ENCODE assay signal across 9 mouse cellular contexts in the genomic region with DNA sequence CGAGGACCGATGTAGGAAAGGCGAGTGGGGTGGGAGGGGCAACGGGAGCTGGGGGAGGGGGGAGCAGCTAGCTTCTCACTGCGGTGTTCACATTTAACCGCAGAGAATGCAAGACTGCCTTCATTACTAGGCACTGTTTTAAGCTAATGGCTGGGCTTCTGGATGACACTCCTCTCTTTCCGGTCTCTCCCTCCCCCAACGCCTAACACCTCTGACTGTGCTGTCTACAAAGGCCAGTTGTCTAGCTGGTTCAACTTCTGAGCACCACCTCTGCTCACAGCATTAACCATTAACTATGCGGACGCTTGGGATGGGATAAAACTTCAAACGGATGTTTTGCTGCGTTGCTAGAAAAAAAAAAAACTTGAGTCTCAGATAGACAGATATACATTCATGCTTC. TPM values are rescaled to one million over a fixed set of nuclear protein-coding genes. Genes with fewer than 3 reads are reported as not detected.
DNase-seq lines count a peak whose midpoint lies in the region; ATAC-seq and TF ChIP-seq lines count a peak whose summit lies in the region.
"Had no signal": no experiment of that assay in that cellular context is flagged by ENCODE, and none has a peak within 500 bp of the region (broad histone marks: within the 10 kb centered on the region; RNA-seq: fewer than 3 reads in every experiment).

No protein-coding gene starts in this region.

- H3K9me3 ChIP-seq in lung, postnatal 0 days (ENCODE audit: low read length): no peaks in the 10 kb centered on the region
- H3K9me3 ChIP-seq in stomach, embryonic 16.5 days (replicated peaks; ENCODE audit: control insufficient read depth, low read length): no peaks in the 10 kb centered on the region
- H3K9me3 ChIP-seq: embryonic facial prominence, embryonic 15.5 days had no signal

- H3K4me1 ChIP-seq in lung, postnatal 0 days (ENCODE audit: insufficient read depth, low read depth, low read length): peaks cover 5% of the 10 kb centered on the region
- peaks cover 17% of the 10 kb centered on the region; the same call in 1 of the 2 replicates for H3K4me1 ChIP-seq in stomach, embryonic 16.5 days (ENCODE audit: control insufficient read depth, insufficient read depth, low read length)
- no peaks in the 10 kb centered on the region for H3K4me1 ChIP-seq in cerebellum, adult 2 months (ENCODE audit: control insufficient read depth, insufficient read depth, low read length)
- H3K4me1 ChIP-seq: embryonic facial prominence, embryonic 15.5 days had no signal

- H3K27me3 ChIP-seq in lung, postnatal 0 days (replicated peaks; ENCODE audit: insufficient read depth, low read length): no peaks in the 10 kb centered on the region
- H3K27me3 ChIP-seq in stomach, embryonic 16.5 days (ENCODE audit: control insufficient read depth, insufficient read depth, low read length): no peaks in the 10 kb centered on the region
- peaks cover 3% of the 10 kb centered on the region; the same call in 1 of the 2 replicates for H3K27me3 ChIP-seq in cerebellum, adult 2 months (ENCODE audit: control insufficient read depth, insufficient read depth, low read length)
- H3K27me3 ChIP-seq: embryonic facial prominence, embryonic 15.5 days had no signal

- no peak overlapping the region for H3K4me2 ChIP-seq in lung, postnatal 0 days (replicated peaks; ENCODE audit: low read depth, low read length)
- 0 out of 2 replicates have a peak overlapping the region, but pooled peaks have one; percentile 6 for H3K4me2 ChIP-seq in stomach, embryonic 16.5 days (ENCODE audit: low read depth, low read length)
- H3K4me2 ChIP-seq: embryonic facial prominence, embryonic 15.5 days had no signal

- no peaks in the 10 kb centered on the region for H3K36me3 ChIP-seq in lung, postnatal 0 days (ENCODE audit: insufficient read depth, low read length)
- H3K36me3 ChIP-seq in stomach, embryonic 16.5 days (ENCODE audit: control insufficient read depth, insufficient read depth, low read length): no peaks in the 10 kb centered on the region
- H3K36me3 ChIP-seq: embryonic facial prominence, embryonic 15.5 days had no signal

- TF ChIP-seq EP300 in lung, postnatal 0 days (IDR thresholded peaks at IDR 0.05): no peak

- TF ChIP-seq POLR2A in cerebellum, adult 2 months (IDR thresholded peaks at IDR 0.05; ENCODE audit: borderline replicate concordance, insufficient read depth, low read length): no peak

- H3K9ac ChIP-seq in lung, postnatal 0 days (replicated peaks; ENCODE audit: low read depth): no peak overlapping the region
- no peak overlapping the region for H3K9ac ChIP-seq in stomach, embryonic 16.5 days (ENCODE audit: low read length)
- H3K9ac ChIP-seq: embryonic facial prominence, embryonic 15.5 days had no signal

- H3K4me3 ChIP-seq in lung, postnatal 0 days (ENCODE audit: low read depth, low read length): no peak overlapping the region
- H3K4me3 ChIP-seq in stomach, embryonic 16.5 days (replicated peaks; ENCODE audit: low read length): no peak overlapping the region
- H3K4me3 ChIP-seq in cerebellum, adult 2 months (replicated peaks; ENCODE audit: insufficient read depth, low read depth, low read length): no peak overlapping the region
- H3K4me3 ChIP-seq: embryonic facial prominence, embryonic 15.5 days had no signal

- no peak for TF ChIP-seq CTCF in lung, postnatal 0 days (IDR thresholded peaks at IDR 0.05)
- no peak for TF ChIP-seq CTCF in cerebellum, adult 2 months (IDR thresholded peaks at IDR 0.05; ENCODE audit: borderline replicate concordance, insufficient read depth, low read depth, low read length)

- ATAC-seq in lung, postnatal 0 days: no peak
- peak; percentile 47; the same call in 1 of the 2 replicates for ATAC-seq in stomach, embryonic 16.5 days (ENCODE audit: insufficient read depth, low FRiP score)
- ATAC-seq: midbrain, embryonic 16.5 days had no signal

- DNase-seq in lung, postnatal 0 days (ENCODE audit: low spot score): peak; percentile 23
- no peak for DNase-seq in lung, postnatal 25 days (ENCODE audit: low spot score)
- DNase-seq in induced T-regulatory cell, adult 2 months (ENCODE audit: low read depth): peak; percentile 7
- DNase-seq in kidney, postnatal 4 days: peak; percentile 24 to 44
- no peak for DNase-seq in right cerebral cortex, postnatal 14 days
- DNase-seq in cerebellum, adult 2 months: no peak

- WGBS in lung, postnatal 0 days: 15% methylated on average over 12 of the region's 12 CpGs
- WGBS in stomach, embryonic 16.5 days: 15% methylated on average over 12 of the region's 12 CpGs
- WGBS in cerebellum, adult 2 months: 31% methylated on average over 12 of the region's 12 CpGs

- H3K27ac ChIP-seq in lung, postnatal 0 days (ENCODE audit: low read length): no peak overlapping the region
- no peak overlapping the region for H3K27ac ChIP-seq in stomach, embryonic 16.5 days (ENCODE audit: low read length)
- no peak overlapping the region for H3K27ac ChIP-seq in cerebellum, adult 2 months (ENCODE audit: insufficient read depth, low read length)
- H3K27ac ChIP-seq: embryonic facial prominence, embryonic 15.5 days had no signal

RNA-seq across cellular contexts. Expression of a gene that starts 45.3 kb away (rescaled TPM):
- polyA plus RNA-seq in lung, postnatal 0 days (2015; fragmentation: Nextera tagmentation; extraction: Ambion mirVana): not detected in 2 replicates
- not detected in 2 replicates for polyA plus RNA-seq in stomach, embryonic 16.5 days (2015; fragmentation: Nextera tagmentation; extraction: Ambion mirVana)
- 1.00 and 1.2 TPM in 2 replicates for polyA plus RNA-seq in cerebellum, adult 2 months (2012; rRNA removed)
- polyA plus RNA-seq: embryonic facial prominence, embryonic 15.5 days had no signal

Comparison
In these comparisons a context has a peak if more than half of its experiments do, and no peak if none do; other contexts are left out.
1. DNase-seq: peak in lung, postnatal 0 days (single experiment), induced T-regulatory cell, adult 2 months (single experiment) and kidney, postnatal 4 days (2 of 2); none in lung, postnatal 25 days (single experiment), right cerebral cortex, postnatal 14 days (single experiment) and cerebellum, adult 2 months (0 of 2).